Mouse (Mus musculus) layer of hippocampus, adult 9-10 months (tissue): ENCODE results near the gene Hist1h1a.
A peak's percentile ranks its signal among the peaks of the same experiment; 100 is the strongest.
"Not testable (repeated sequence)": the region's sequence is repeated elsewhere in the genome, so short reads cannot be mapped to it uniquely, and the experiment has no call there.

Experiments used
- DNase-seq: peaks from one replicate; pipeline ENCODE4 v3.0.0; 2022; ENCODE audit warnings: low spot score

Gene Hist1h1a

GRCm38 (mm10) chr13:23760240-23760971 is 3.1 kb upstream of the Hist1h1a start:
- no peak for DNase-seq

- DNase-seq: peak; percentile 95
These were observed 2.2 kb upstream of the Hist1h1a start, which contains the start of gene Hist1h4a for GRCm38 (mm10) chr13:23760972-23761864. Gene Hist1h4a (minus strand): TSS chr13:23761230.

GRCm38 (mm10) chr13:23761871-23762821 is 1.3 kb upstream of the Hist1h1a start, which contains the start of gene Hist1h3a:
Gene Hist1h3a (minus strand): TSS chr13:23762386.
- DNase-seq: peak; percentile 91

GRCm38 (mm10) chr13:23763242-23763585 is 252 bp upstream of the Hist1h1a start:
- DNase-seq: no peak

GRCm38 (mm10) chr13:23764324-23765171 is 1.1 kb downstream of the Hist1h1a start:
- DNase-seq: no peak

- no peak for DNase-seq
These were observed 1.7 kb downstream of the Hist1h1a start for GRCm38 (mm10) chr13:23765172-23765513.

GRCm38 (mm10) chr13:23766772-23767171 is 3.3 kb downstream of the Hist1h1a start:
- no peak for DNase-seq

- no peak for DNase-seq
These were observed 5.5 kb downstream of the Hist1h1a start for GRCm38 (mm10) chr13:23768834-23769397.

GRCm38 (mm10) chr13:23769613-23770012 is 6.1 kb downstream of the Hist1h1a start, which contains the start of gene Trim38:
Gene Trim38 (plus strand): TSS chr13:23769913.
- DNase-seq: not testable (repeated sequence)

- DNase-seq: no peak
These were observed 9.3 kb downstream of the Hist1h1a start for GRCm38 (mm10) chr13:23772561-23773313.

GRCm38 (mm10) chr13:23778339-23778738 is 14.9 kb downstream of the Hist1h1a start:
- no peak for DNase-seq

GRCm38 (mm10) chr13:23779025-23779424 is 15.6 kb downstream of the Hist1h1a start:
- no peak for DNase-seq

- peak; percentile 18 for DNase-seq
These were observed 29.1 kb downstream of the Hist1h1a start for GRCm38 (mm10) chr13:23792520-23792919.

GRCm38 (mm10) chr13:23799405-23799804 is 35.9 kb downstream of the Hist1h1a start:
- DNase-seq: no peak

GRCm38 (mm10) chr13:23804532-23804931 is 41.1 kb downstream of the Hist1h1a start:
- DNase-seq: no peak

- no peak for DNase-seq
These were observed 43.1 kb downstream of the Hist1h1a start, which contains the start of gene Slc17a2 for GRCm38 (mm10) chr13:23806422-23807052. Gene Slc17a2 (plus strand): TSS chr13:23806993.
